Mouse (Mus musculus) erythroblast, embryonic 14.5 days (primary cell): ENCODE results near the gene Ip6k1.

Source experiments
- GATA1 ChIP-seq: IDR thresholded peaks from 2 replicates; pipeline ENCODE4 v1.6.1; 2012; ENCODE audit warnings: low read length, inconsistent platforms, mixed read lengths
- TAL1 ChIP-seq: IDR thresholded peaks from 3 replicates; pipeline ENCODE4 v1.6.1; 2012; ENCODE audit warnings: low read length, inconsistent platforms, mixed read lengths

DNA sequence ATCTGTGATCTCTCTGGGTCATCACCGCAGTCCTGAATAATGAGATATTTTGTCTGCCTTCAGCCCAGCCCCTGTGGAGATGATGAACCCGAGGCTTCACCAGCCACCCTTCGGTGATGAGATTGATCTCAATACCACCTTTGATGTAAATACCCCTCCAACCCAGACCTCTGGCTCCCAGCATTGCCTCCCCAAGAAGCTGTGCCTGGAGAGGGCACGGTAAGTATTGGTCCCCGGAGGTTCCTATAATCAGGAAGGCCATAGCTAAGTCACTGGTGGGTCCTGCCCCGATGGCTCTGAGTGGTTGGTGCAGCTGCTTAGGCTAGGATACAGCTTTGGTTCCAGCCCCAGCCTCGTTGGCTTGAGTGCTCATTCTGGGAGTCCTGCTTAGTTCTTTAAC is 33.8 kb upstream of the Ip6k1 start:
- TF ChIP-seq GATA1: no peak
- TF ChIP-seq TAL1: no peak
